Mouse (Mus musculus): ENCODE data around the gene Nags.

GRCm38 (mm10) chr11:102111576-102111975 is 33.7 kb upstream of the Nags start:
- TF ChIP-seq CTCF (IDR thresholded peaks at IDR 0.05; ENCODE audit: low read depth) (no peak), EP300 (optimal IDR thresholded peaks at IDR 0.05) (no peak)

Data from stomach, postnatal 0 days (tissue).